Mouse (Mus musculus) layer of hippocampus, adult 11-12 months (tissue): ENCODE results near the gene Zfp341.

ENCODE experiments used
- DNase-seq: peaks from one replicate; pipeline ENCODE4 v3.0.0; 2022; ENCODE audit warnings: low spot score

The Zfp341 gene

DNA sequence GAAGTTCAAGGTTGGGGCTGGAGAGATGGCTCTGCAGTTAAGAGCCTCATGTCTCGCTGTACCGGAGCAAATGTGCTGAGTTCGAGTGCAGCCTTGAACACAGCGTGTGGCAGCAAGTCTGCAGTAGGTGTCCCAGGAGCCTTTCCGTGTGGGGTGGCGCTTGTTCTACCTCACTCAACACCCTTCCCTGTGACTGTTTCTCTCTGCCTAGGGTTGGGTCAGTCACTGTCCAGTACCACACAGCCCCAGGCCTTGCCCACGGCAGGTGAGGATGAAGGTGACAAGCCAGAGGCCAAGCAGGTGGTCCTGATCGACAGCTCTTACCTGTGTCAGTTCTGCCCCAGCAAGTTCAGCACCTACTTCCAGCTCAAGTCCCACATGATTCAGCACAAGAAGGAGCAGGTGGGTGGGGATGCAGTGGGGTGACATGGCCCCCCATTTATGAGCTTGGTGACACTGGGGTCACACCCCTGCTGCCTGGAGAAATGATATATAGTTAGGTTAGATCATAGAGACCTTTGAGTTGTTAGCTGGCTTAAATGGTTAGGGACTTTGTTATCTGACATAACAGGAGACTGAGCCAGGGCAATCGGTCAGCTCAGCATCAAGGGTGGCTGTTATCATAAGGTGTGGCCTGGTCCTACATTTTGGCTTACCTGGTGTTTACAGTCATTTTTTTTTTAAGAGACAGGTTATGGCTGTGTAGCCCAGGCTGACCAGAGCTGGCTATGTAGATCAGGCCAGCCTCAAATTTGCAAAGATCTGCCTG, 21.0 kb downstream of the Zfp341 start:
- no peak for DNase-seq

DNA sequence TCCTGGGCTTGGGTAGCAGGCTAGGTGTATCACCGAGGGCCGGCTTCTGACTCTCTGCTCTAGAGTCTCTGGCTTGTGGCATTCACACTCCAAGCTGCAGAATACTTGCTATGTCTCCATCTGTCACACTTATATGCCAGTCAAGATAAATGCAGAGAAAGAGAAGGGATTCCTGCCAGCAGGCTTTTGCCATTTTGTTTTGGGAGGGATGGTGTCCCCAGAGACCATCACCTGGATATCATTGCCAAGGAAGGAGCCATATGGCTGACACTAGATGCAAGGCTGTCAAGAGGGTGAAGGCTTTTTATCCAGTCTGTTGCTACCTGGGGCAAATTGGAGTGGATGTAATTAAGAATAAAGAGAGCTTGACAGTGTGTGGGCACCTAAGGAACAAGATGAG, 22.7 kb downstream of the Zfp341 start:
- no peak for DNase-seq

DNA sequence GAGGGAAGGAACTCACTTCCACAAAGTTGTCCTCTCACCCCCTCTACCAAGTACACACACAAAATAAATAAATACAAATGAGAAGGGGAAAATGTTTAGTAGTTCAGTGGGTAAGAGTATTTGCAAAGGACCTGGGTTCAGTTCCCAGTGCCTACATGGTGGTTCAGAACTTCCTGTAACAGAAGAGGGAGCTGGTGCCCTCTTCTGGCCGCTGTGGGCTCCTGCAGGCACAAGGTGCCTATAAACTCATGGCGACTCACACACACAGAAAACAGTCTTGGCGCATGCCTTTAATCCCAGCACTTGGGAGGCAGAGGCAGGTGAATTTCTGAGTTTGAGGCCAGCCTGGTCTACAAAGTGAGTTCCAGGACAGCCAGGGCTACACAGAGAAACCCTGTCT, 25.4 kb downstream of the Zfp341 start:
- DNase-seq = no peak

DNA sequence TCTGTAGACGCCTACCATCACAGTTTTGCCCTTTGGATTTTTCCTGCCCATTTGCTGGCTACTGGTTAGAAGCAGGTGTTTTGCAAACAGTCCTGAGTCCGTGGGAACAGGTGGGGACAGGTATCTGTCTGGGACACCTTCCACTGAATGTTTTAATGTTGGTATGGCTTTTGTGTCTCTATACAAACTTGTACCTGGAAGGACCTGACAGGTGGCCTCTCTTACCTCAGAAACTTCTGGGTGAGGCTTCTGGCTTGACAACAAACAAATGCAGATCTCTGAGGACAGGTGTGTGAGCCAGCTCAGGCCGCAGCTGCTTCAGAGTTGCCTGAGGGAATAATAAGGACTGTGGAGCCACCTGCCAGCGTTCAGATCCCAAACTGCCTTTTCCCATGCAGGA, 26.0 kb downstream of the Zfp341 start:
- DNase-seq = no peak

DNA sequence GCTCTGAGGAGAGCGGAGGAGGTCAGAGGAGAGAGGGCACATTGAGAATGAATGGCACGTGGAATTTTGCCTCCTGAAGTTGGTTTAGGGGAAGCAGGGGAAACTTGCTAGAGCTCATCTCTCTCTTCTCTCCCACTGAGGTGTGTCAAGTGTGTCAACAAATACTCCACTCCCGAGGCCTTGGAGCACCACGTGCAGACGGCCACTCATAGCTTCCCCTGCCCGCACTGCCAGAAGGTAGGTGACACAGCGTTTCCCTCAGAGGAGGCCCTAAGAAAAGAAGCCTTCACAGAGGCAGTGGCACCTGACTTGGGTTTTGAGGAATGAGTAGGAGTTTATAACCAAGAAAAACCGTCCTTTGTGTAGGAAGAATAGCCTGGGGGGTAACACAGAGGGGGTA, 28.1 kb downstream of the Zfp341 start:
- no peak for DNase-seq

DNA sequence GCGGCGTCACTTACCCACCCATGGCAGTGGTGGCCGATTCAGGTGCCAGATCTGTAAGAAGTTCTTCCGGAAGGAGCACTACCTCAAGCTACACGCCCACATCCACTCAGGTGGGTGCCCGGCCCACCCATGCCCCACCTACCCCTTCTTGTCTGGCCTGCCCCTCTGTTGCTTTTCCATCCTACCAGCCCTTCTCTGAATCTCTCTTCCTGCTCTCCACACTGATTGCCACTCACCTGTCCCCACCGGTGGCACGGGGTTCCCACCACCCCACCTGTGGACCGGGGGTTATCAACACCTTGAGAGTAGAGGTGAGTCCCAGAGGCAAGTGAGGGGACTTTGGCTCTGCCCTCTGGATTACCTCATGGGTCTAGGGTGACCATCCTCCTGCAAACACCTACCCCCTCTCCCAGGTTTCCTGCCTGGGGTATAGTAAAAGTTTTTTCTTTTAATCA, 28.9 kb downstream of the Zfp341 start:
- DNase-seq = no peak

DNA sequence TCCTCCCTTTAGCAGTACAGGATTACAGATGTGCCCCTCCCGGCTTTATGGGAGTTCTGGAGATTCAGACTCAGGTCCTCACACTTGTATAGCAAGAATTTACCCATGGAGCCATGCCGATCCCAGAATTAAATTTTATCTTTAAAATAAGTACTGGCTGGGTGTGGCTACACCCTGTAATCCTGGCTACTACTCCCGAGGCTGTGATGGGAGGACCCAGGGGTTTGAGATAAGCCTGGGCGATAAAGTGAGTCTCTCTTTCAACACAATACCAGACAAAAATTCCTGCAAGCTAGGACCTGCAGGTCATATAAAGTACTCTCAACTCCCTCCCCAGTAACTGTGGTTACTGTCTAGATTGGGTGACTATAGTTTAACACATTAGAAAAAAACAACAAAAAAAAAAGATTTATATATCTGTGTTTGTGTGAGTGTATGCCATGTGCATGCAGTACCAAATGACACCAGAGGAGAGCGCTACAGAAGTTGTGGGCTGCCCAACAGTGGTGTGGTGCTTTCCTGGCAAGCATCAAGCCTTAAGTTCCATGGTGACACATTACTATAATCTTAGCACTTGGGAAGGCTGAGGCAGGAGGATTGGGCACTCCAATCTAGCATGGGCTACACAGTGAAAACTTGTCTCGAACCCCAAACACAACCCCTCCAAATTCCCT, 29.8 kb downstream of the Zfp341 start:
- DNase-seq = no peak

DNA sequence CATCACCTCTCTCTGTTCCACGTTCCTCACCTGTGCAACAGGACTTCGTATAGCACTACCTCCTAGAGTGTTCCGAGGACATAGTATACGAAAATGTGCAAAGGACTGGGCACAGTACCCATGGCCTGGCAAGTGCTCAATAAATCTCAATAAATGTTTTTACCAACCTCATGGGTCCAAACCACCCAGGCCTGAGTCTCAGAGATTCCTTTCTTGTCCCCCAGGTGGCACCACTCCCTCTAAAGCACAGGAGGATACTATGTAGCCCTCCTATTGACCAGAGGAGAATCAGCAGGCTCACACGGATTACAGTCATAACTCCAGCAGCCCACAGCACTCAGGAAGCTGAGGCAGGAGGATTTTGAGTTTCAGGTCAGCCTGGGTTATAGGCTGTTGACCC, 33.5 kb downstream of the Zfp341 start:
- peak; percentile 33 for DNase-seq

DNA sequence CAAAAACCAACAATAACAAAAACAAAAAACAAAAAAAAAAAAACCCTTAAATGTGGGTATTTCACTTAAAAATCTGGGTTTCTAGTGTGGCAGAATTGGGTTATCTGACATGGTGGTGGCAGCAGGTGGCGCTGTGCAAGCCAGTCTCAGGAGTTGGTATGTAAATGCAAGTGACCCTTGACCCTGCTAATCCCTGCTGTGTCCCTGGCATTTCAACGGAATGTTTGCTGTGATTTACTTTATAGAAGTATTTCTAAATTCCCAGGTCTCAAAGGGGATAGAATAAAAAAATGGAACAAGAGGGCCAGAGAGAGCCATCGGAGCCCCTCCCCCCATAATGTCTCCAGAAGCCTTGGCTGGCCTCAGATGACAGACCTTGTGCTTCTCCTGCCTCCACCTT, 35.0 kb downstream of the Zfp341 start:
- DNase-seq = no peak

DNA sequence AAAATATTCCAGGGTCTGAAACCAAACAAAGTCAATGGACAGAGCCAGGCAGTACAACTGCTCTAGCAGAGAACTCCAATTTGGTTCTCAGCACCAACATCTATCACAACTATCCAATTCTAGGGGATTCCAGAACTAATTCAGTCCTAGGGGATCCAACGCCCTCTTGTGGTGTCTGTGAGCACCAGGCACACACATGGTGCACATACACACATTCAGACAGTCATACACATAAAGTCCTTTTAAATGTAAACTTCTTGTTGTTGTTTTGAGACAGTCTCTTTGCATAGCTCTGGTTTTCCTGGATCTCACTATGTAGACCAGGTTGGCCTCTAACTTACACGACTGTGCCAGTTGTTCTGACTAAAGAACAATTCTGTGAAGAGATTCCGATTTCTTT, 37.3 kb downstream of the Zfp341 start:
- no peak for DNase-seq

DNA sequence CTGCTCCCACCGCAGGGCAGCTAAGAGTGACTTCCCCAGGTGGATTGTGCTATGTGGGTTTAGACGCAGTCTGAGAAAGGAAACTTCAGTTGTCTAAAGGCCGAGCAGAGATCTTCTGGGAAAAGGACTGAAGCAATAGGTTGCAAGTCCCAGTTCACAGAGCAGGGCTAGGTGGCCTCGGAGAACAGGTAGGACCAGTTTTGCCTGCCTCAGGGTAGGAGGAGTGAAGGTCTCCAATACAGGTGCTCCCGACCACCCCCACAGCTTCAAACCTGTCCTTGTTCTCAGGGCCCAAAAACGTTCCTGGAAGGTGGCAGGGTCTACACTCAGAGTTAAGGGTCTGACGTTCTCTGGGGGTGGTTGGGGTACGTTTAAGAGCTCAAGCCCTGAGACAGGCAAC, 38.3 kb downstream of the Zfp341 start, which contains the start of gene Chmp4b:
Chmp4b (plus strand) TSS at position 343 of the 400 bp plus-strand sequence.
- DNase-seq = no peak

DNA sequence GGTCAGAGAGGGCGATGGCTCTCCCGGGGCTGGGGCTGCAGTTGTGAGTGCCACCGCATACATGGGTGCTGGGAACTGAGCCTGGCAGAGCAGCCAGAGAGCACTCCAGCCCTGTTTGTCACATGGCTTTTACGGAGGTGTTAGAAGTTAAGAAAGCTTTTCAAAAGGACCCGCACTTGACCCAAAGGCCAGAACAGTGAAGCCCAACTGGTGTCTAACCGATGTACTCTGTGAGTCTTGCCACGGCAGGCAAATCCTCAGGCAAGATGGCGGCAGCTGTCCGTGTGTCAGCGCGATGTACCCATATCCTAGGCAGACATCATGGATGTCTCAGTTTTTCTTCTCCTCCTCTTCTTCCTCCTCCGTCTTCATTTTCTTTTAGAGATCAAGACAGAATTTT, 41.9 kb downstream of the Zfp341 start:
- DNase-seq = no peak

DNA sequence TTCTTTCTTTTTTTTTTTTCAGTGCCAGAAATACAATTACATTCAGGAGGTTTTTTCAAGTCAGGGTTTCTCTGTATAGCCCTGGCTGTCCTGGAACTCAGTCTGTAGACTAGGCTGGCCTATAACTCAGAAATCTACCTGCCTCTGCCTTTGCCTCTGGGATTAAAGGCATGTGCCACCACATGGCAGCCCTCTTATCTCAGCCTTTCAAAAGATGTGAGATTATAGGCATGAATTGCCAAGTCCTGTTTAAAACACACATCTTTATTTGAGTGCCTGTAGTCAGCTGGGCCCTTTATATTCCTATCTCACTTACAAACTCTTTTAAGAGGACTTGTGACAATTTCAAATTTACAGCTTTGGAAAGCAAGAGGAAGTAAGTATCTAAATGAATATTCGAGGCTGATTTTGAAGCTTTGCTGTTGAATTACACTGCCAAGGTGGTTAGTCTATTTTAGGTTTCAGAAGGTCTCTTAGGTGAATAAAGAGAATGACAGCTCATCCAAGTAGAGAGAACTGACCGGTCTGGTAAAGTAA, 42.8 kb downstream of the Zfp341 start:
- DNase-seq = no peak

DNA sequence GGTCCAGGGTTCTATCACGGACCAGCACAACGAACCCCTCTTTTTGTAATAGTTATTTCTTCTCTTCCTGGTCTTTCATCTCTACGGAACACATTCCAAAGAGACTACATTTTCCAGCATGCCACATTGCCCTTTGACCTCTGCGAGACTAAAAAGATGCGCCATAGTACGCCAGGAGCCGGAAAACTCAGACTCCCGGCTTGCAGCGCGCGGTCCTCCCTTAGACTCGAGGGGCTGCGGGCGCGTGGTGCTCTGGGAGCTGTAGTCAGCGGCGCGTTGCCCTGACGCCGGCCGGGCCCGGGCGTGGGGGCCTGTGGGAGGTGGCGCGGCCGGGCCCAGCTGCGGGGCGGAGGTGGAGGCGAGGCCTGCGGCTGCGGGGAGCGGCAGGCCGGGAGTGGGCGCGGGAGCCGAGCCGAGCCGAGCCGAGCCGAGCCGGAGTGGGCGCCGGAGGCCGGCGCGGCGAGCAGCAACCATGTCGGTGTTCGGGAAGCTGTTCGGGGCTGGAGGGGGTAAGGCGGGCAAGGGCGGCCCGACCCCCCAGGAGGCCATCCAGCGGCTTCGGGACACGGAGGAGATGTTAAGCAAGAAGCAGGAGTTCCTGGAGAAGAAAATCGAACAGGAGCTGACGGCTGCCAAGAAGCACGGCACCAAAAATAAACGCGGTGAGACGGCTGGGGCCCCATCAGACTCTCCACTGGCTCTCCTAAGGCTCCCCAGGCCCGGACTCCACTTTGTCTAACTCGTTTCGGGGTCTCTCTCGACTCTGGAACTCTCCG, 43.8 kb downstream of the Zfp341 start:
- DNase-seq = peak; percentile 99

DNA sequence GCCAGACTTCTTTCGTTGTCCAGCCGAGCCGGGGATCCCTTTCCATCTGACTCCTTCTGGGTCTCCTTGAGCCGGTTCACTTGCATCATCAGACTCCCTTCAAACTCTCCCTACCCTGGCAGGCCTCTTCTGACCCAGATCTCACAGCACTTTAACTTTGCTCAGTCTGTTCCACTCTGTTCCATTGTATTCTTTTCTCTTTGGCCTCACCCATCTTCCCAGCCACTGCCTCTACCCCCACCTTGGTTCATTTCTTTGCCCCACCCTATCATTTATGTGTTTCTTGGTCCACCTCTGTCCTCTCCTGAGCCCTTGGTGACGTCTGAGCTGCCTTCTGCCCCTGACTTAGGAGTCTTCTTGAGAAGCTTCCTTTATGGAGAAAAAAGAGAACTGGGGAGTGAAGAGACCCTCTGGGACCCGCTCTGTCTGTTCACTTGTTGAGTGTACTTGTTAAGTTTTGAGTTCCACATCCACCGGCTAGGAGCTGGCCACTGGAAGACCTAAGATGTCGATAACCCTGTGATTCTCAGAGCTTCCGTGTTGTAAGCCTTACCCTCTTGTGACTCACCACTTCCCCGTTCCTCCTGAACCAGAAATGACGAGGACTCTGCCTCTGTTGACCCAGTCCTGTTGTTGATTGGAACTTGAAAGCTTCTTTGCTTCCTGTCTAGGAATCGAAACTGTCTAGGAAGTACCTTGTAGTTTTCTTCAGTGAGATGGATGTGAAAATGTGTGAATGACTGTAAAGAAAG, 44.6 kb downstream of the Zfp341 start:
- DNase-seq = no peak

DNA sequence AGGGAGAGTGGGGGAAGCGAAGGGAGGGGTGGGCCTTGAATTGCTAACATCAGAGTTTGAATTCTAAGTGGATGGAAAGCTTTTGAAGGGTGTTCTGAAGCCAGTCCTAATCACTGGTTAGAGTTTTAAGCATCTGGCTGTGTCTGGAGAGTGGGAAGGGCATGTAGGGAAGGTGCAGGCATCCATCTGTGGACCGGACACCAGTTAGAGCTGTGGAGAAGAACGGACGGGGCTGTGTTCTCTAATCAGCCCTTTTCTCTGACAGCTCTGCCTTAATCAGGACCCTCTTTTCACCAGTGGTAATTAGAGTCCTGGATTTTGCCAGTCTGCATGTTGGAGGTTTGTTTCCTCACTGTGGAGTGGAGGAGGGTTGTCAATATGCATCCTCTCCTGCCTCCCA, 46.0 kb downstream of the Zfp341 start:
- DNase-seq = no peak

DNA sequence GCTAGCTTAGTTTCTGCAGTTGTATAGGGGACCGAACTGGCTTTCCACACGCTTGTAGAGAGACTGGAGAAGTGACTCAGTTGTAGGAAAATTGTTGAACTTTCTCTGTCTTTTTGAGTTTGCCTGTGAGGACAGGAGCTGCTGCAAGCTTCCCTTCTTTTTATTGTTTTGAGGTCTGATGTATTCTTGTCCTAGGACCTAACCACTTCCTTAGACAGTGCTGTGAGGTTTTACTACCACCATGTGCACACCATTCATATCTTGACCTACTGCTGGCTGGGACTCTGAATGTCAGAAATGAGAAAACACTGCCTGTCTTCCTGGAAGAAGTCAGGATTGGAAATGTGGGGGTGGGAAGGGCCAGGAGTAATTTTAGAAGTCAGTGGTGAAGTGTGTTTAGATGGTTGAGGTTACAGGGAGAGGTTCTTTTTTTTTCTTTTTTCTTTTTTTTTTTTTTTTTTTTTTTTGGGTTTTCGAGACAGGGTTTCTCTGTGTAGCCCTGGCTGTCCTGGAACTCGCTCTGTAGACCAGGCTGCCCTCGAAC, 46.5 kb downstream of the Zfp341 start:
- no peak for DNase-seq

DNA sequence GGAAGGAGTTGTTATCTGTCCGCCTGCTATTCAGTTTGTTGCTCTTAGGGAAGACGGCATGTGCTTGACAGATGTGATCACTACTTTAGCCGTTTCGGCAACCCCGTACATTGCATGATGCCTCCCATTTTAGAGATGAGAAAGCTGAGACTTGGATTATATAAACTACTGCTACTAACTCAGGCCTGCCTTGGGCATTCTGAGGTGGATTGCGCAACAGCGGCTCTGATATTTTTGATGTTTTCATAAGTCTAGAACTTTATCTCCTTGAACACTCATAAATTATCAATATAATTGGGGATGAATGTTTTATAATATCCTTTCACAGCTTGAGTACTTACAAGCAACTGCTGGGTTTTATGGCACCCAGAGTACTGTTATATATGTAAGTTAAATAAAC, 55.6 kb downstream of the Zfp341 start:
- DNase-seq = no peak

DNA sequence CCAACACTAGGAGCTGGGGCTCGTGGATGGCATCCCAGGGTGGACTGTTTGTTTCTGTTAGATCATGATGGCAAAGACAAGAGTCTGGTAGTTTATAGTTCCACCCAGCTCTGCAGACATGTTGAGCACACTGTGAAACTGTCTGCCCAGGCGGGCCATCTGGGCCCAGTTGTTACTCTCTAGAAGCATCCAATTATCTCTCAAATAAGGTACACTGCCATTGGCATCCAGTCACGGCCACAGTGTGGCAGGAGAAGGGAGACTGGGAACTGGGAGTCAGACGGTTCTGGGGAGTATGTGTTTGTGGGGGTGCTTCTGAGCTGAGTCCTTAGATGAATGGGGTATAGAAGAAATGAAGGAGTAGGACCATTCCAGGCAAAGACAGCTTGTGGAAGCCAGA, 57.0 kb downstream of the Zfp341 start:
- peak; percentile 78 for DNase-seq

DNA sequence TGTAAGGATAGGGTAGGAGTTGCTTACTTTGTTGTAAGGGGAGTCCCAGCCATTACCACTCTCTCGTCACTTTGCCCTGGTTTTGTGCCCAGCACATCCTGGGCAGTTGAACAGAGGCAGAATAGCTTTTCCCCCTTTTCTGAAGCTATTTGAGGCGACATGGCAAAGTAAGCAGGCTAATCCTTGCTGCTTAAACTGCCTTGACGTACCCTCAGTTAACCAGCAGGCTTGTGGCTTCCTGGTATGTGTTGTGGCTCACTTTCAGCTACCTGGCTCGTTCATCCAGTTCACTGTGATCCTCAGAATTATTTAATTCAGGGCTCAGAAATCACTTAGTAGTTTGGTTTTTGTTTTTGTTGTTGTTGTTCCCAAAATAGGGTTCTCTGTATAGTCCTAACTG, 57.6 kb downstream of the Zfp341 start:
- no peak for DNase-seq

DNA sequence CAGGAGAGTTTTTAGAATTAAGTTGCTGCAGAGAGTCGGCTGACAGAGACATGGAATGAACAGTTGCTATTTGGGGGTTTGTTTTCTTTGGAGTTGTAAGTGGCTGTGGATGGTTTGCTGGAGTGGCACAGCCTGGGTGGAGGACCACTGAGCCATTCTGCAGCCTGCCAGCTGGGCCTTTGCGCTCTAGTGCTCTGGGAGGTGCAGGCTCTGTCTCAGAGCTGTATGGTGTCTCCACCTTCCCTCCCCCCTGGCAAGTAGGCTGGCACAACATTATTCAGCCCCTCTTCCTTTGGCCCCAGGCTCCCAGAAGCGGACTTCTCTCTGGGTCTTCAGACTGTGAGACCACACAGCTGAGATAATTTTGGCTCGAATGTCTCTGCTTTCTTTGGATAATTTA, 60.9 kb downstream of the Zfp341 start:
- no peak for DNase-seq
